Mouse (Mus musculus): Measurements from ENCODE around the gene Cpb2.

Gene Cpb2

GRCm38 (mm10) chr14:75242087-75242486, at the start of gene Cpb2:
TSS of gene Cpb2 (plus strand) at chr14:75242287.
- no peak for DNase-seq (ENCODE audit: low read depth in 2 of 2, low spot score in 2 of 2)

DNA sequence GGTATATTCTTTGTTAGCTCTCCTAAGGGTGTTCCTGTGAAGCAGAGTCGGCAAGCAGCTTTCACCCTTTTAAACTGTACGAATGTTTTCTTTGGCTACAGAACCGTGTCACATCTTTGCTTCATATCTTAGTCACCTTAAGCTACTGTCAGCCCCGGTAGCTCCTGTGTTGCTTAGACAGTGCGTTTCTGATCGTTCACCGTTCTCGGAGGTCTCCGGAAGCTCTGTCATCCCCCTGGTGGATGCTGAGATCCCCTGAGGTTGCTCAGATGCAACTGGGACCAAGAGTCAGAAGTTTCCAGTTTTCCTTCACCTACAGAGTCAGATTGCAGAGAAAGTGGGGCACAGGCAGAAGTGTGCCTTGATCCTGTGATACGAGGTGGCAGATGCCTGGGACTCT, 49.7 kb upstream of the Cpb2 start:
- DNase-seq (ENCODE audit: low read depth in 2 of 2, low spot score in 2 of 2) = no peak

- no peak for DNase-seq (ENCODE audit: low read depth in 2 of 2, low spot score in 2 of 2)
These were observed 49.2 kb upstream of the Cpb2 start for GRCm38 (mm10) chr14:75192858-75193257.

- no peak for DNase-seq (ENCODE audit: low read depth in 2 of 2, low spot score in 2 of 2)
These were observed 46.6 kb upstream of the Cpb2 start for GRCm38 (mm10) chr14:75195530-75195929.

DNA sequence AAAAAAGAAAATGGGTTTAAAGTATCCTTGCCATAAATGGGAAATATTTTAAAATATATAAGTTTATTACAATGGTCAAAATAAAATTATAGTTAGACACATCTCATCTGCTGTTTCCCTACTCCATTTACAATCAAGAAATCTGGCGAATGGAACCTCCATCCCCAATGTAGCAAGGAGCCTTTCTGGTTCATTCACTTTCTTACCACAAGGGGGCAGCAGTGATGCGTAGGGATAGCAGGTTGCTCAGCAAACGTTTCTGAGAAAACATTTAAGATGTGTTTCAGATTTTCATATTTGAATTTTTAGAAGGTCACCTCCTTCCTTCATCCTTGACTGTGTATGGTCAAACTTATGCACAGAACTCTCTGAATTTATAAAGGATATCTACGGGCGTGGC, 45.1 kb upstream of the Cpb2 start:
- peak; percentile 54 to 71 for DNase-seq (ENCODE audit: low read depth in 2 of 2, low spot score in 2 of 2)

DNA sequence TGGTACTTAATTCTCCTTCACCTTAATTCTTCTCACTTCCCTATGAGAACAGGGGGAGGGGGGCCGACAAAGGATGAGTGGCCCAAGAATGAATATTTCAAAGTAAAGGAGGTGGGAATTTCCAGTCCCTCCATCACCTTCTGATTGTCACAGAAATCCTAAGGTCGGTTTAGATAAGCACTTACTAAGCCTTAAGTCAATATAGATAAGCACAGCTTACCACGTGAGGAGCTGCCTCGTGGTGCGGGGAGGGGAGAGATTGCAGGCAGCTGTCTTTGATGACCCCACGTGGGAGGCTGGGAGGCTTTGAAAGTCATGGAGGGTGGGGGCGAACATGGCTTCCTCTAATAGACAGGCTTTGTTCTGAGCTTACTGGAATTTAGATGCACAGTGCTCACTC, 44.4 kb upstream of the Cpb2 start:
- no peak for DNase-seq (ENCODE audit: low read depth in 2 of 2, low spot score in 2 of 2)

GRCm38 (mm10) chr14:75205363-75206051, 36.6 kb upstream of the Cpb2 start:
- DNase-seq (ENCODE audit: low read depth in 2 of 2, low spot score in 2 of 2) = no peak

DNA sequence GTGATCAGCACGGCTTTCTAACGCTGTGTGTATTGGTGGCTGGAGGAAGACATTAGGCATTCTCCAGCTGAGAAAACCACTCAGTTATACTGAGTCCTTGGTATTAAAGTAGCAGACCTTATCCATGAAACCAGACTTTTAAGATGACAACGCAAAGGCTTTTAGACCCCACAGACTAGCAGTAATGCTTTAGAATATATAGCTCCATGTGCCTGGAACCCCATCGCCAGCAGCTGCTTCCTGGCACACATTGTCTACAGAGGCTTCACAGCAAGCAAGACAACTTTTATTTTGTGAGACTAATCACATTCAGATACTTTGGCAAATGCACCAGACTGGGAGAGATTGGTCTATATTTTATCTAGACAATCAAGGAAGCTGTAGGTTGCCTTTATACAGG, 35.8 kb upstream of the Cpb2 start:
- DNase-seq (ENCODE audit: low read depth in 2 of 2, low spot score in 2 of 2) = no peak

GRCm38 (mm10) chr14:75208572-75209151, 33.4 kb upstream of the Cpb2 start:
- no peak for DNase-seq (ENCODE audit: low read depth in 2 of 2, low spot score in 2 of 2)

DNA sequence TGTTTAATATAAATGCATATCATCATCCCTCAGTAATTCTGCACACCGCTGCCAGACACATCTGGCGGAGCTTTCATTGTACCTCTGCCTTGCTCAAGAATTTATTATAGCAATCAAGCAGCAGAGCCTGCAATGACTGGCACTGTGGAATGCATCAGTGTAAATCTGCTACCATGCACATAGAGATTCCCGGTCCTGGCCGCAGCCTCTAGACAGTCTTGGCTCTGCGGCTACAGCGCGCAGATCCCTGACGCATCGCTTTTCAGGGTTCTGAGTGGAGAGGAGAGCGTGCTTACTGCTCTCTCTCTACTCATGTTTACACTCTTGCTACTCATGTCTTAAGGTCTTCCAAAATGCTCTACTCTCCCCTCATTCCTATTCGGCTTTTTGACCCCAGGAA, 28.3 kb upstream of the Cpb2 start:
- DNase-seq (ENCODE audit: low read depth in 2 of 2, low spot score in 2 of 2) = no peak

DNA sequence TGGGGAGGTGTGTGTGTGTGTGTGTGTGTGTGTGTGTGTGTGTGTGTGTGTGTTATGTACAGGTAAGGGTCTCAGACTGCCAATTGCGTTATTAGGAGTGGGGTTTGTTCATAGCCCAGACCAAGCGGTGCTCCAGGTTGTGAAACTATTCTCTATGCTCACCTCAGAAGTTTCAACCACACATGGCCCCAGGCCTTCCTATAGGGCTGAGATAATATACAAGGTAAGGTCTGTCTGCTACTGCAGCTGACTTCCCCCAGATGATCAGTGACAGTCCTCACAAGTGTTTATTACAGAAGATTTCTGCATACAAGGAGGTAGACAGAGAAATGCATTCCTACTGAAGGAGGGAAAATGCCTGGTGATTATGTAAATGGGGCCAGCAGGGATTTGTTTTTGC, 23.2 kb upstream of the Cpb2 start:
- DNase-seq (ENCODE audit: low read depth in 2 of 2, low spot score in 2 of 2) = no peak

- no peak for DNase-seq (ENCODE audit: low read depth in 2 of 2, low spot score in 2 of 2)
These were observed 22.7 kb upstream of the Cpb2 start for GRCm38 (mm10) chr14:75219250-75219913.

- DNase-seq (ENCODE audit: low read depth in 2 of 2, low spot score in 2 of 2) = no peak
These were observed 19.7 kb upstream of the Cpb2 start for GRCm38 (mm10) chr14:75222386-75222785.

DNA sequence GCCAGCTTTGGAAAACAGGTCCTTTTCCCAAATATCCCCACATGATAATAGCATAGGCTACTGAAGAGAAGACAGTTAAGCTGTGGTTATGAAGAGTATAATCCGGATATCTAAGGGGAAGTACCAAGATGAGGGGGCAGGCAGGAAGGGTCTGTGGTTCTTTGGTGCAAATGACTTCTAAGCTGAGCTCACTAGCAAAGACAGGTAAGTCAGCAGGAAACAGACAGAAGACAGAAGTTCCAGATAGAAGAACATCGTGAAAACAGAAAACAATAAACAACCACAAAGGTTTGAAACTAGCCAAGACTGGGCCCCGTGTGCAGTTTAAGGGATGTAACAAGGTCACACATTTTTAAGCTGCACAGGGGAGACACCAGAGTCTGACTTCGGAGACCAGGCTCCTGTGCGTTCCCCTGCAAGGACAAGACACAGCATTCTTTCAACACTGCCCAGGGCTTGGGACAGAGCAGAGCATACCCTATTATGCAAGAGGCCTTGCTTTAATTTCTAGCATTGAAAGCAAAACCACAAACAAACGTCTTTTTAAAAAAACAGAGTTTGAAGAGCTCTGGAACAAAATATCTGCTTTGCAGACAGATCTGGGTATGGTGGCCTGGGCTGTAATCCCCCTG, 14.5 kb upstream of the Cpb2 start:
- no peak for DNase-seq (ENCODE audit: low read depth in 2 of 2, low spot score in 2 of 2)

DNA sequence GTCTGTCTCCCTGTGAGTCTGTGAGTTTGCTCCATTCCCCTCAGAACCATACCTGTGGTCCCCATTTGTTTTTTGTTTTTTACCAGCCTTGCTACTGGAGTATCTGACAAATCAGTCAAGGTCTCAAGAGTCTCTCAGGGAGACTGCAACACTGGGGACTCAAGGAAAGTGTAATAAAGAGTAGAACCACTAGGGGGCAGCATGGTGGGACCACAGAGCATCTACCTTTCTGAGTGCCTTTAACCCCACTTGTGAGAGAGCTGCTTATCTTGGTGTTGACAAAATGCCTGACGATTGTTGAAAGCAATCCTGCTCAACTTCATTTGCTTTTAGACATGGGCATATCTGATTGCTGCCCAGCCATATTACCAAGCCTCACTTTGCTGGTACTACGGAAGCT, 12.3 kb upstream of the Cpb2 start:
- DNase-seq (ENCODE audit: low read depth in 2 of 2, low spot score in 2 of 2) = peak; percentile 45 to 63

GRCm38 (mm10) chr14:75233070-75233469, 9.0 kb upstream of the Cpb2 start:
- no peak for DNase-seq (ENCODE audit: low read depth in 2 of 2, low spot score in 2 of 2)

DNA sequence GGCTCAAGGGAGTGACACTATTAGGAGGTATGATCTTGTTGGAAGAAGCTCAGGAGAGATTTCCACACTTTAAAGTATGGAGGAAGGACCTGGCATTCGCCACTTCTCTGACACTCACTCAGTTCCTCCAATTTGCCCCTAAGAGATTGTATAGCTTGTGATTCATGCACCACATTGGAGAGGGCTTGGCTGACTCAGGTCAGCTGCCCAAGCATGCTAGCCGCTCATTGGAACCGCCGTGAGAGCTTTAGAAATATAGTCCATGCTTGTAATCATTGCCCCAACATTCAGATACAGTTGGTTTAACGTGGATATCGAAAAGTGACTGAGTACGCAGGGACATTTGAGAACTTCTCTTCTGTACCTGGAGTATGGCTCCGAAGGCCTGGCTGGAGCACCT, 6.5 kb upstream of the Cpb2 start:
- DNase-seq (ENCODE audit: low read depth in 2 of 2, low spot score in 2 of 2) = no peak

DNA sequence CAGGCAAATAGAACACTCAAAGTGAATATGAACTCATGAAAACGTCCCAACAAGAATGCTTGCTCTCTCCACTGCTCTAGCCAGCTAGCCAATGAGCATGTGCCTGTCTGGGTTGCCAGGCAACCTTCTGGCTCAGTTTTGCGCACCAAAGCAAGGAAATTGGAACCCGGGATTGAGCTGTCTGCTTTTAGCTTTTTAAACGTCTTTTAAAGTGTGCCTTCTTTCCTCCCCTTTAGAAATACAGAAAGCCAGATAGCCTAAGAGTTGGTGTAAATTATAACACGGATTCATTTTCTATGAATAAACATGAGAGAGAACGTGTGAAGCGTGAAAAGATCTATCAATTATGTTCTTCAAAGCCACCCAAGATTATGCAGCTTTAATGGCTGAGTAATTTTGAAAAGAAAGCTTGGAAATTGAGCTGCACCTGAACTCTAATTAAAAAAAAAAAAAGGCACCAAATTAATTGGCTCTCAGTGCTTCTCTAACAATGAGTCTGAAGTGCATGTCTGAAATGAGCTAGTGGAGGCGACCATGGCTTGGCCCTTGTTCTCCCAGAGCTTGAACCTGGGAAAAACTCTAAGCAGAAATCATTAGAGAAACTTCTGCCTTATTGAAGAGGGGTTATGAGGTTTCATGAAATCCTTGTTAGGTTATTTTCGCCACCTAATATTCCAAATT, 6.0 kb upstream of the Cpb2 start:
- no peak for DNase-seq (ENCODE audit: low read depth in 2 of 2, low spot score in 2 of 2)

DNA sequence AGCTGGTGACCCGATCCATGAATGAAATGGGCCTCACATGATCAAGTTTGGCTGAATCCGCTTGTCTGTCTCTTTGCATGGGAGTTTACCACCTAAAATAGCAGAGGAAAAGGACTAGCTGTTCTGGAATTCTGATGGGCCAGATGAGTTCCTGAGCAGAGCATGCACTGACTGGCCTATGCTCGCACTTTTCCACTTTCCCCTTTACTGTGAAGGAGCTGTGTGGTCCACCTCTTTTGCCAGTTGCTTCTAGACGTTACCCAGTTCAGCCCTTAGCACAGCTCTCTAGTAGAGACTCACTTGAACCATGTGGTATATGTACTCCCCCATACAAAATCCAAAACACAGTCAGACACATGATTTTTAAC, 5.5 kb upstream of the Cpb2 start:
- no peak for DNase-seq (ENCODE audit: low read depth in 2 of 2, low spot score in 2 of 2)

DNA sequence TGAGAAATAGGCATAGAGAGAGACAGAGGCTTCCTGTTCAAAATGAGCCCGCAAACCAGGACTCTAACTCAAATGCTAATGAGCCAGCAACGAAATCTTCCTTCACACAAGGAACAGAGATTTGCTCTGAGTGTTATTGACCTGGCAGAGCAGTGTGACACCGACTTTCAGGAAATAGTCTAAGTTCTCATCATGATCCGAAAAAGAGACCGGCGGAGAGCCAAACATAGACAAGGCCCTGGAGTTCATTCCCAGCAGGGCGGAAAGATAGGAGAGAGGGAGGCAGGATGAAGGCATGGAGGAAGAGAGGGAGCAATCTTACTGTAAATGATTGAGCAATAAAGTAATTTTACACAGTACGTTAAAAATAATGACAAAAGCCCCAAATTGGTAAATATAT, 5.0 kb upstream of the Cpb2 start:
- no peak for DNase-seq (ENCODE audit: low read depth in 2 of 2, low spot score in 2 of 2)

GRCm38 (mm10) chr14:75238054-75238692, 3.9 kb upstream of the Cpb2 start:
- no peak for DNase-seq (ENCODE audit: low read depth in 2 of 2, low spot score in 2 of 2)
